Mouse (Mus musculus) forebrain, embryonic 14.5 days (tissue): Measurements from ENCODE around the gene Hspbap1. TPM values are rescaled to one million over a fixed set of nuclear protein-coding genes. Genes with fewer than 3 reads are reported as not detected.
A peak's percentile ranks its signal among the peaks of the same experiment; 100 is the strongest.

ENCODE experiments used
- ATAC-seq: fragments of 200-750 bp; cut with Nextera tagmentation; 2 replicates; pipeline ENCODE4 v1.8.0; 2017; ENCODE audit warnings: mild to moderate bottlenecking, moderate library complexity
- DNase-seq: peaks from one replicate; pipeline ENCODE4 v3.0.0-alpha.2; 2015; ENCODE audit warnings: low spot score
- H3K27ac ChIP-seq: fragments of 300-500 bp; sonication (generic); 2 replicates; pipeline ENCODE4 v1.5.1; 2014; ENCODE audit warnings: low read depth, mild to moderate bottlenecking, control low read depth, low read length, moderate library complexity
- H3K27me3 ChIP-seq: fragments of 300-500 bp; sonication (generic); replicated peaks from 2 replicates; pipeline ENCODE4 v1.6.1; 2014; ENCODE audit warnings: low read length, control low read depth, mixed read lengths; ENCODE audit not compliant: control insufficient read depth, insufficient read depth
- H3K36me3 ChIP-seq: fragments of 300-500 bp; sonication (generic); 2 replicates; pipeline ENCODE4 v1.6.1; 2014; ENCODE audit warnings: low read length, control low read depth; ENCODE audit not compliant: control insufficient read depth, insufficient read depth
- H3K4me1 ChIP-seq: fragments of 300-500 bp; sonication (generic); 2 replicates; pipeline ENCODE4 v1.6.1; 2014; ENCODE audit warnings: antibody characterized with exemption, low read length, control low read depth; ENCODE audit not compliant: control insufficient read depth, insufficient read depth
- H3K4me2 ChIP-seq: fragments of 300-500 bp; sonication (generic); 2 replicates; pipeline ENCODE4 v1.6.1; 2014; ENCODE audit warnings: mild to moderate bottlenecking, control low read depth, low read length
- H3K4me3 ChIP-seq: fragments of 300-500 bp; sonication (generic); 2 replicates; pipeline ENCODE4 v1.5.1; 2014; ENCODE audit warnings: low read depth, low read length, control low read depth
- H3K9ac ChIP-seq: fragments of 300-500 bp; sonication (generic); 2 replicates; pipeline ENCODE4 v1.6.1; 2014; ENCODE audit warnings: mild to moderate bottlenecking, low read length, control low read depth, moderate library complexity
- H3K9me3 ChIP-seq: fragments of 300-500 bp; sonication (generic); replicated peaks from 2 replicates; pipeline ENCODE4 v1.6.1; 2016; ENCODE audit warnings: low read length, control low read depth, mixed read lengths; ENCODE audit not compliant: control insufficient read depth
- WGBS: fragments of 180-500 bp; shearing (Covaris S2); extraction: QIAGEN DNeasy Blood & Tissue Kit; methylation state at CpG from one replicate; pipeline ENCODE4 v1.1.7; 2014; 5-methylcytosine and 5-hydroxymethylcytosine counted together
- polyA plus RNA-seq: library from polyadenylated mRNA; unstranded; fragments of >200 nt; fragmentation: Nextera tagmentation; extraction: Ambion mirVana; gene quantifications from 2 replicates; pipeline ENCODE4 v1.2.1, GENCODE M21; 2014

Gene Hspbap1
- polyA plus RNA-seq, 1 experiment from 2014 or later: 24.9 TPM

DNA sequence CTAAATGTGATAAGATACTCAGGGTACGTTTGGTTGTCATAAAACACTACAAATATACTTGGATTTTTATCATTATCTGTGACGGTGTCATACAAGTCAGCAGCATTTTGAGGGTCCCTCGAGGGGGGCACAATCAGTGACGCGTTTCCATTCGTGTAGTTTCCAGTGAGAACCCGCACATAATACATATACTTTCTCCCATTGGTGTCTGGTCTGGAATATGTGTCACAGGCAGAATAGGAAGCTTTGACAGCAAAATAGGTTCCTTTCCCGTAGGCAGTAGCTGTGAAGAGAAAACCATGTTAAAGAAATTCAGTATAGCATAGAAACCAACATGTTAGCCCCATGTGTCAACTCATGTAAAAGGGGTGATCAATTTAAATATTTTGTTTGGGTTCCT lies 64.5 kb downstream of the Hspbap1 start:
- Histone ChIP-seq H3K4me2 (no peak overlapping the region), H3K27ac (no peak overlapping the region), H3K4me3 (no peak overlapping the region), H3K9ac (no peak overlapping the region), H3K9me3 (no peaks in the 10 kb centered on the region; the same call in 1 of the 2 replicates), H3K27me3 (no peaks in the 10 kb centered on the region), H3K36me3 (no peaks in the 10 kb centered on the region), H3K4me1 (no peaks in the 10 kb centered on the region)
- WGBS: 90% methylated on average over 8 of the region's 8 CpGs
- DNase-seq: no peak
- ATAC-seq: no peak

DNA sequence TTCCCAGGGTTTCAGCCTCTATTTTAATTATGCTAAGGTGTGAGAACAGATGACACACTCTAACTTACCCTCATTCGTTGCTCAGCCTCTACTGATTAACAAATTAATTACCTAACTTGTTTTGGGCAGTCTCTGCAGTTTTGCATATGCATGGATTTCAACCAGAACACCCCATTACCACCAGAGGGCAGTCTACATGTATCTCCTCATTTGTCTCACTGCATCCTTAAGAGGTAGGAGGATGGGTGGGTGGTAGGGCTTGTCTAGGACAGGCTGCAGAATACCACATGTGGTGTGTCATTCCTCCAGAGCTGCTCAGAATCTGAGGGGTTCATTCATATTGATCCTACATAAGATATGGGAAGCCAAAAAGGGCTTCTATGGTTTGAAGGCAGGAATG lies 69.5 kb downstream of the Hspbap1 start:
- ATAC-seq (no peak), DNase-seq (peak; percentile 55)
- H3K36me3 ChIP-seq: no peaks in the 10 kb centered on the region
- H3K27ac ChIP-seq: no peak overlapping the region
- whole genome bisulfite sequencing: 11% methylated on average over 1 of the region's 1 CpGs
- H3K4me3 ChIP-seq: no peak overlapping the region
- no peaks in the 10 kb centered on the region for H3K4me1 ChIP-seq
- no peak overlapping the region for H3K4me2 ChIP-seq
- no peak overlapping the region for H3K9ac ChIP-seq
- no peaks in the 10 kb centered on the region for H3K27me3 ChIP-seq
- H3K9me3 ChIP-seq: no peaks in the 10 kb centered on the region; the same call in 1 of the 2 replicates

DNA sequence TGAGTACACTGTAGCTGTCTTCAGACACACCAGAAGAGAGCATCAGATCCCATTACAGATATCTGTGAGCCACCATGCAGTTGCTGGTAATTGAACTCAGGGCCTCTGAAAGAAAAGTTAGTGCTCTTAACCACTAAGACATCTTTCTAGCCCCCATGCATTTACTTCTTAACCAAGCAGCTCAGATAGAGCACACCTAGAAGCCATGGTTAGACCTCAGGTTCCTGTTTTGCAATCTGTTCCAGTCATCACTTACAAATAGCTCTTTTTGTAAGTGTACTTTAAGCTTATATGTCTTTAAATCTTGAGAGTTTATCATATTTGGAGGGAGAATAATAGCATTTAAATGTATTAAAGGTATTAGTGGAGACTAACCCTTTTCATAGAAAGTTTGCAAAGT lies 77.0 kb downstream of the Hspbap1 start:
- Histone ChIP-seq H3K27ac (no peak overlapping the region), H3K4me2 (no peak overlapping the region)

DNA sequence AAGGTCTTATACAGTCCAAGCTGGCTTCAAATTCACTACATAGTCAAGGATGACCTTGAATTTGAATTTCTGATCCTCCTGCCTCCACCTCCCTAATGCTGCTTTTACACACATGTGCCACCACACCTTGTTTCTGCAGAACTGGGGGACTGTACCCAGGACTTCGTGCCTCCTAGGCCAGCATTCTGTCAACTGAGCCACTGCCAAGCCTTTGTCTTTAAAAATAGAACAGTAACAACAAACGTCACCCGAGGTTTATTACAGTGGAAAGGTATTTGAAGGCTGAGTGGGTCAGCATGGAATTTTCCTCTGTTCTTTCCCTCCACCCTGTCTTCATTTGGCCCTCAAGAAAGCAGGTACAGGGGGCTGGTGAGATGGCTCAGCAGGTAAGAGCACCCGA lies 85.7 kb downstream of the Hspbap1 start:
- ATAC-seq: no peak
- H3K36me3 ChIP-seq: no peaks in the 10 kb centered on the region
- WGBS: 86% methylated on average over 4 of the region's 4 CpGs

More for the DNA sequence above, 77.0 kb downstream of the Hspbap1 start:
- Histone ChIP-seq H3K9me3 (no peaks in the 10 kb centered on the region), H3K4me3 (no peak overlapping the region), H3K4me1 (no peaks in the 10 kb centered on the region), H3K27me3 (no peaks in the 10 kb centered on the region), H3K9ac (no peak overlapping the region), H3K36me3 (no peaks in the 10 kb centered on the region)
- DNase-seq: no peak
- no peak for ATAC-seq

DNA sequence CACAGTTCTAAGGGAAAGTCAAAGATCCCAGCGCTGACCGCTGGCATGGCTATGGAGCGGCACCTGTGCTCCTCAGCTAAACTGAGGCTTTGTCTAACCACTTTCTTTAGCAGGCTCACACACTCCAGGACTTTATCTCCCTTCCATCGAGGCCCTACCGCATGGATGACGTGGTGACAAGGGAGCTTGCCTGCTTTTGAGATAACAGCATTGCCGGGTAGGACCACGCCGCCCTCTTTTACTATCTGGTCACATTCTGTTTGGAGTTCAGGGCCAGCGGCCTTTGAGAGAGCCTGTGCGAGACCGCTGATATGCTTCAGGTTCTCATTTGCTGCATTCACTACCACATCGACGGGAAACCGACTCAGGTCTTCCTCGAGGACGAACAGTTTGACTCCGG lies 86.6 kb downstream of the Hspbap1 start:
- ATAC-seq: no peak
- WGBS: 95% methylated on average over 18 of the region's 18 CpGs
- H3K9me3 ChIP-seq: no peaks in the 10 kb centered on the region
- H3K4me2 ChIP-seq: no peak overlapping the region
- no peak for DNase-seq
- no peak overlapping the region for H3K27ac ChIP-seq
- H3K36me3 ChIP-seq: no peaks in the 10 kb centered on the region
- no peak overlapping the region for H3K9ac ChIP-seq
- no peaks in the 10 kb centered on the region for H3K27me3 ChIP-seq
- H3K4me1 ChIP-seq: no peaks in the 10 kb centered on the region
- H3K4me3 ChIP-seq: no peak overlapping the region

More for the DNA sequence above, 85.7 kb downstream of the Hspbap1 start:
- no peaks in the 10 kb centered on the region for H3K27me3 ChIP-seq
- no peaks in the 10 kb centered on the region for H3K4me1 ChIP-seq
- no peak overlapping the region for H3K4me3 ChIP-seq
- H3K27ac ChIP-seq: no peak overlapping the region
- no peak overlapping the region for H3K9ac ChIP-seq
- DNase-seq: no peak
- H3K9me3 ChIP-seq: no peaks in the 10 kb centered on the region
- no peak overlapping the region for H3K4me2 ChIP-seq

DNA sequence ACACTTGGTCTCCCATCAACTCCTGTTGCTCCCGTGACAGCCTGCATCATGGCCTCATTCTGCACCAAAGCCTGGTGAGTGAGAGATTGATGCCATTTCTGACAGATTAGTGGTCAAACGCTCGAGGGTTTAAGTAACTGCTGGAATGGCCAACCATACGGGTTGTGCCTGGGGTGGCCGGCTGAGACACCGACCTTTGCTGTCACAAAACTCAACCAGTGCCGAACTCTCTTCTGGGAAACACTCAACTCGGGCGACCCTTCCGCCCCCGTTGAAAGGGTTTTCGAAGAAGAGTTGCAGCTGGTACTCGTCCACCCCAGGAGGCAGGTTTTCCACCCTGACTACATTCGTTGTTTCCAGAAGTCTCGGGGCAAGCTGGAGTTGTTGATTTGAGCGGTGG lies 90.1 kb downstream of the Hspbap1 start:
- Histone ChIP-seq H3K9me3 (no peaks in the 10 kb centered on the region), H3K4me1 (no peaks in the 10 kb centered on the region), H3K9ac (no peak overlapping the region), H3K27ac (no peak overlapping the region), H3K4me2 (no peak overlapping the region), H3K27me3 (no peaks in the 10 kb centered on the region), H3K36me3 (no peaks in the 10 kb centered on the region), H3K4me3 (no peak overlapping the region)
- ATAC-seq (no peak), DNase-seq (no peak)
- 94% methylated on average over 16 of the region's 16 CpGs for WGBS

DNA sequence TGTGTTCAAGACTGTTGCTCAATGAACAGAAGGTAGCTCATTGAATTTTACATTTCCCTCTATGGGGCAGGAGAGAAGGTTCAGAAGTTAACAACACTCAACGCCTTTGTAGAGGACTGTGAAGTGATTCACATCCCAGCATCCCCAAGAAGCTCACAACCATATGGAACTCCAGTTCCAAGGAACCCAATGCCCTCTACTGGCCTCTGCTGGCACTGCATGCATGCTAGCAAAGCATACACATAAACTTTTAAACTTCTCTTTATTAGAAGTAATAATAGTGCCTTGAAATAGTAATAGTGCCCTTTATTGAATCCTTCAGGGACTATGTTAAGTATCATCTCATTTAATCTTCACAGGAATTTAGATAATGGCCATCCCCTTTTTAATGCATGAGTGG lies 91.9 kb downstream of the Hspbap1 start:
- H3K36me3 ChIP-seq: no peaks in the 10 kb centered on the region
- ATAC-seq (no peak), DNase-seq (no peak)
- no peak overlapping the region for H3K9ac ChIP-seq
- H3K4me2 ChIP-seq: no peak overlapping the region
- H3K4me3 ChIP-seq: no peak overlapping the region
- no peaks in the 10 kb centered on the region for H3K27me3 ChIP-seq
- H3K27ac ChIP-seq: no peak overlapping the region
- H3K9me3 ChIP-seq: no peaks in the 10 kb centered on the region
- H3K4me1 ChIP-seq: no peaks in the 10 kb centered on the region
- 92% methylated on average over 1 of the region's 1 CpGs for WGBS

DNA sequence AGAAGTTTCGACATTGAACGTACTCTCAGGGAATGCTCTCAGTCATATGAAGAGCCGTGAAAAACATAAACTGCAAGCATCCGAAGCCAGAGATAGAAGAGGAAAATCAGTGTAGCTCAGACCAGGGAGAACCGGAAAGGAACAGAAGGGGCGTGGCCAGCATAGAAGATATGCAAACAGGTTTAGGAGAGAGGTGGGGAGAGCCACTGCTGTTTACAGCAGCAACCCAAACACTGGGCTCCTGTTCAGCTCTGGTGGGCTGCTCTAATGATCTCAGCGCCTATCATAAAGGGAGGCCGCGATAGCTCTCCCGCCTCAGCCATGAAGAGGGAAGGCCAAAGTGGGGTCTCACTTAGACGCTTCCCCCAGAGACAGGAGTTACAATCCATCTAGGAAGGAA lies 97.6 kb downstream of the Hspbap1 start:
- no peak overlapping the region for H3K9ac ChIP-seq
- no peaks in the 10 kb centered on the region for H3K9me3 ChIP-seq
- H3K36me3 ChIP-seq: no peaks in the 10 kb centered on the region
- peaks cover 16% of the 10 kb centered on the region for H3K27me3 ChIP-seq
- WGBS: 77% methylated on average over 11 of the region's 11 CpGs
- H3K4me1 ChIP-seq: no peaks in the 10 kb centered on the region; the same call in 1 of the 2 replicates
- H3K4me3 ChIP-seq: no peak overlapping the region
- DNase-seq: no peak
- no peak overlapping the region for H3K4me2 ChIP-seq
- ATAC-seq: no peak
- H3K27ac ChIP-seq: no peak overlapping the region

DNA sequence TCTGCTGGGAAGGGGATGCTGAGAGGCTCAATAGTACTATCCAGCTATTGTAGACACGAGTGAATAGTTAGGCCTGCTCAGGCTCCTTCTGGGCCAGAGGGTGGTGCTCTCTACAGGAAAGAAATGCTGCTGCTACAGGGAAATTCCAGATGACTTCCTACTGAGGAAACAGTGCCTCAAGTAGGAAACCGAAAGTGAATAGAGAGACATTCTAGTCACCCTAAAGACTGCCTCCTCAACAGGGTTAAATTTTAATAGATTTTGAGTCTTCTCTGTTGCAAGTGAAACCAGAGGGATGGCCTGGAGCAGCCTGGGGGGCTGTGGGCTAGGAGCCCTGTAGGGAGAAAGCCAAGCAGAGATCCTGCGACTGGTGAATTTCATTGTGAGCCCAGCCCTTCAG lies 99.0 kb downstream of the Hspbap1 start:
- no peak overlapping the region for H3K4me3 ChIP-seq
- H3K36me3 ChIP-seq: no peaks in the 10 kb centered on the region
- no peak overlapping the region for H3K9ac ChIP-seq
- no peak overlapping the region for H3K27ac ChIP-seq
- no peak overlapping the region for H3K4me2 ChIP-seq
- no peaks in the 10 kb centered on the region; the same call in 1 of the 2 replicates for H3K4me1 ChIP-seq
- WGBS: 34% methylated on average over 3 of the region's 3 CpGs
- ATAC-seq: no peak
- H3K9me3 ChIP-seq: no peaks in the 10 kb centered on the region
- no peak for DNase-seq
- peaks cover 18% of the 10 kb centered on the region for H3K27me3 ChIP-seq
